Mouse (Mus musculus): ENCODE measurements at regions not wholly inside any gene's neighbourhood (a gene's known extent, or its start where the extent isn't known, plus 50 kb on each side); places are given as distances from the start of the nearest gene placed in this dataset.

DNA sequence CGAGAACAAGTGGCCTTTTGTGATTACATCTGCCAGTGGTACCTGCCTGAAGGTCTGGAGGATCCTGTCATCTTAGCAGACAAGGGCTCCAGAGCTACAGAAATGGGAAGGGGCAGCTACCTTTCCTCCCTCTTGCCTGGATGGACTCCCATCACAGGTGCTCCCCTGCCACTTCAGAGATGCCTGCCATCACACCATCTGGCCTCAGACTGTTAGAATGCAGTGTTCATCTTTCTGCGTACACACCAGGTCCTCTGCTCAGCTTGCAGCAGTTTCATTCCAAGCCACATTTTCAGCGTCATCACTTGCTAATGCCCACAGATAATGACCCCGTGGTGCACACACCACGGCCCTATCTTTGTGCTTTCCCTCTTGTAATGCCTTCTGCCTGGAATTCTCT is 666.1 kb upstream of the A1bg start:
- H3K36me3 ChIP-seq (replicated peaks in 1 of 2; ENCODE audit: control insufficient read depth in 1 of 2, insufficient read depth in 1 of 2, low read length in 1 of 2), result no peaks in the 10 kb centered on the region
- DNase-seq (ENCODE audit: extremely low read depth), result no peak
- H3K9ac ChIP-seq (ENCODE audit: insufficient read depth, low read depth), result no peak overlapping the region
- in situ Hi-C loops (cut with MboI; ENCODE audit: low pct_ligation_motif_present, low pct_unique_long_range_greater_than_20kb, low sequenced_read_pairs) (no loop called here), dilution Hi-C loops (cut with MboI; ENCODE audit: extremely low pct_ligation_motif_present, extremely low pct_unique_long_range_greater_than_20kb, low sequenced_read_pairs) (no loop called here)
- H3K27me3 ChIP-seq (replicated peaks), result no peaks in the 10 kb centered on the region
- no peak overlapping the region for H3K4me2 ChIP-seq (ENCODE audit: insufficient read depth, low read depth, poor library complexity, severe bottlenecking)
- peaks cover 0 to 7% of the 10 kb centered on the region in 2 experiments; a peak in 1 of 4 replicates for H3K4me1 ChIP-seq (ENCODE audit: control insufficient read depth in 1 of 2, insufficient read depth in 2 of 2)
- no peak overlapping the region for H3K4me3 ChIP-seq (replicated peaks in 1 of 3; ENCODE audit: low read depth in 2 of 3, low read length in 2 of 3, poor library complexity in 1 of 3)
- H3K79me2 ChIP-seq (replicated peaks; ENCODE audit: control insufficient read depth, extremely low read depth, insufficient read depth, poor library complexity, severe bottlenecking), result no peaks in the 10 kb centered on the region
- TF ChIP-seq ZMIZ1 (IDR thresholded peaks at IDR 0.05; ENCODE audit: low read depth, low read length) (no peak), EP300 (IDR thresholded peaks at IDR 0.05; ENCODE audit: low read length) (no peak), TCF12 (IDR thresholded peaks at IDR 0.05; ENCODE audit: low read depth, low read length) (no peak), MAZ (IDR thresholded peaks at IDR 0.05; ENCODE audit: low read depth, low read length) (no peak), MXI1 (IDR thresholded peaks at IDR 0.05; ENCODE audit: low read depth, low read length) (no peak), PAX5 (IDR thresholded peaks at IDR 0.05; ENCODE audit: low read length) (no peak), USF2 (conservative IDR thresholded peaks at IDR 0.05; ENCODE audit: low read depth, low read length) (no peak), UBTF (IDR thresholded peaks at IDR 0.05; ENCODE audit: low read depth, low read length) (no peak)
- no peak overlapping the region for H3K27ac ChIP-seq (ENCODE audit: insufficient read depth, low read depth)
- peaks cover 4% of the 10 kb centered on the region for H3K9me3 ChIP-seq (replicated peaks; ENCODE audit: low read length)

GRCm38 (mm10) chr15:61582335-61582734 is 659.5 kb upstream of the A1bg start:
- in situ Hi-C loops (cut with MboI; ENCODE audit: low pct_ligation_motif_present, low pct_unique_long_range_greater_than_20kb, low sequenced_read_pairs) (no loop called here), dilution Hi-C loops (cut with MboI; ENCODE audit: extremely low pct_ligation_motif_present, extremely low pct_unique_long_range_greater_than_20kb, low sequenced_read_pairs) (no loop called here)
- Histone ChIP-seq H3K9me3 (replicated peaks; ENCODE audit: low read length) (no peaks in the 10 kb centered on the region), H3K27me3 (replicated peaks) (no peaks in the 10 kb centered on the region), H3K4me2 (ENCODE audit: insufficient read depth, low read depth, poor library complexity, severe bottlenecking) (no peak overlapping the region), H3K4me3 (replicated peaks in 1 of 3; ENCODE audit: low read depth in 2 of 3, low read length in 2 of 3, poor library complexity in 1 of 3) (no peak overlapping the region), H3K79me2 (replicated peaks; ENCODE audit: control insufficient read depth, extremely low read depth, insufficient read depth, poor library complexity, severe bottlenecking) (no peaks in the 10 kb centered on the region), H3K4me1 (ENCODE audit: control insufficient read depth in 1 of 2, insufficient read depth in 2 of 2) (peaks cover 0 to 21% of the 10 kb centered on the region in 2 experiments; a peak in 2 of 4 replicates), H3K27ac (ENCODE audit: insufficient read depth, low read depth) (no peak overlapping the region), H3K9ac (ENCODE audit: insufficient read depth, low read depth) (no peak overlapping the region), H3K36me3 (replicated peaks in 1 of 2; ENCODE audit: control insufficient read depth in 1 of 2, insufficient read depth in 1 of 2, low read length in 1 of 2) (no peaks in the 10 kb centered on the region)
- no peak for DNase-seq (ENCODE audit: extremely low read depth)
- TF ChIP-seq CHD2 (IDR thresholded peaks at IDR 0.05; ENCODE audit: low read length) (no peak), ZNF384 (IDR thresholded peaks at IDR 0.05; ENCODE audit: low read depth, low read length) (no peak), MEF2A (IDR thresholded peaks at IDR 0.05; ENCODE audit: borderline replicate concordance, low read depth, low read length) (no peak), MAX (IDR thresholded peaks at IDR 0.05; ENCODE audit: low read length) (no peak), MYC (IDR thresholded peaks at IDR 0.05; ENCODE audit: low read depth, low read length) (no peak), SIN3A (IDR thresholded peaks at IDR 0.05; ENCODE audit: low read length) (no peak), ZKSCAN1 (IDR thresholded peaks at IDR 0.05; ENCODE audit: borderline replicate concordance, low read depth, low read length) (no peak), RAD21 (IDR thresholded peaks at IDR 0.05; ENCODE audit: low read depth, low read length) (no peak)

All from CH12.LX (cell line).